Mouse (Mus musculus): ENCODE data around the gene Gale. TPM values are rescaled to one million over a fixed set of nuclear protein-coding genes. Genes with fewer than 3 reads are reported as not detected.

The Gale gene
- total RNA-seq, 1 experiment, result 33.0 TPM

DNA sequence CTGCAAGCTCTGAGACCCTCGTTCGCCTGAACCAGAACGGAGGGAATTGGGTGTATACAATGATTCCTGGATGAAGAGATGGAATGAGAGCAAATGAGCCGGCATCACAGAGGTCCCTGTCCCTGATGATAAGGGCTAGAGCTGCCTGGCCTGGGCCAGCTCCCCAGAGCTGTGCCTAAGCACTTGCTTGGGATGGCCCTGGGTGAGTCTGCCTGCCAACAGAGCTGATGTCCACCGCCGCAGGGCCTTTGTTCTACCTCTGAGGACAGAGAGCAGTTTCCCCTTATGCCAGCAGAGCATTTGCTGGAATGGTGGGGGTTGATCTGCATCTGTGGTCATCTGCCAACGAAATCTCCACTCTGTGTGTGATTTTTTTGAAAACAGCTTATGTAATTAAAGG is 1.3 kb upstream of the Gale start:
- DNase-seq (ENCODE audit: low read depth, low spot score), result no peak
- Histone ChIP-seq H3K4me3 (ENCODE audit: insufficient read depth in 1 of 2, low read depth in 1 of 2, low read length in 2 of 2, poor library complexity in 1 of 2, severe bottlenecking in 1 of 2) (no peak overlapping the region), H3K4me1 (ENCODE audit: control insufficient read depth in 2 of 2, insufficient read depth in 2 of 2, low read length in 2 of 2, poor library complexity in 1 of 2) (peaks cover 0 to 8% of the 10 kb centered on the region in 2 experiments; a peak in 1 of 4 replicates), H3K36me3 (ENCODE audit: control insufficient read depth, insufficient read depth, low read length, poor library complexity, severe bottlenecking) (peaks cover 12% of the 10 kb centered on the region; the same call in 1 of the 2 replicates), H3K27ac (ENCODE audit: insufficient read depth, low read depth, low read length, poor library complexity, severe bottlenecking) (no peak overlapping the region), H3K9me3 (ENCODE audit: control insufficient read depth, insufficient read depth, low read depth, low read length) (no peaks in the 10 kb centered on the region), H3K9ac (ENCODE audit: insufficient read depth, low read depth, low read length, poor library complexity, severe bottlenecking) (no peak overlapping the region)
- in situ Hi-C loops (cut with MboI; ENCODE audit: low sequenced_read_pairs in 2 of 2, unreplicated experiment in 2 of 2), result no loop called here
- TF ChIP-seq ZC3H11A (IDR thresholded peaks at IDR 0.05; ENCODE audit: borderline replicate concordance, low read depth, low read length) (no peak), ZNF384 (IDR thresholded peaks at IDR 0.05; ENCODE audit: low read depth, low read length) (no peak), HCFC1 (IDR thresholded peaks at IDR 0.05; ENCODE audit: borderline replicate concordance, insufficient read depth, low read length) (no peak), MAFK (IDR thresholded peaks at IDR 0.05; ENCODE audit: insufficient read depth, low read depth, low read length) (no peak), CHD2 (IDR thresholded peaks at IDR 0.05; ENCODE audit: low read depth, low read length) (no peak)

DNA sequence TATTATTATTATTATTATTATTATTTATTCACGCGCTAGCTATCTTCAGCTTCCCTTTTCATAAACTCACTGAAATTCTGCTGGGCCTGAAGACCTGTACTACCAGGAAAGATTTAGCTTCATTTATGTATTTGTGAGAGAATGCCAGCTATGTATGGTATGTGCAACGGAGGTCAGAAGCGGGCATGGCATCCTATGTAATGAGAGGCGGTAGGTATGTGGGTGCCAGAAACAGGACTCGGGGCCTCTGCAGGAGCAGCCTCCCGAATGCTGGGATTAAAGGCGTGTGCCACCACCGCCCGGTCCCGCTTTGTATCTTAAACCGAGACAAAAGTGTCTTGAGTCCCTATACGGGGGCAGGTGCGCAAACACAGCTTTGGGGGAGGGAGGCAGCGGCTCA is 581 bp upstream of the Gale start:
- Histone ChIP-seq H3K4me1 (ENCODE audit: control insufficient read depth in 2 of 2, insufficient read depth in 2 of 2, low read length in 2 of 2, poor library complexity in 1 of 2) (peaks cover 0 to 6% of the 10 kb centered on the region in 2 experiments; a peak in 1 of 4 replicates), H3K9ac (ENCODE audit: insufficient read depth, low read depth, low read length, poor library complexity, severe bottlenecking) (peak overlapping the region; percentile 98), H3K4me3 (ENCODE audit: insufficient read depth in 1 of 2, low read depth in 1 of 2, low read length in 2 of 2, poor library complexity in 1 of 2, severe bottlenecking in 1 of 2) (peak overlapping the region; percentile 89 to 100), H3K36me3 (ENCODE audit: control insufficient read depth, insufficient read depth, low read length, poor library complexity, severe bottlenecking) (peaks cover 18% of the 10 kb centered on the region), H3K9me3 (ENCODE audit: control insufficient read depth, insufficient read depth, low read depth, low read length) (no peaks in the 10 kb centered on the region), H3K27ac (ENCODE audit: insufficient read depth, low read depth, low read length, poor library complexity, severe bottlenecking) (peak overlapping the region; percentile 83)
- in situ Hi-C loops (cut with MboI; ENCODE audit: low sequenced_read_pairs in 2 of 2, unreplicated experiment in 2 of 2), result no loop called here
- no peak for DNase-seq (ENCODE audit: low read depth, low spot score)
- no peak for TF ChIP-seq ZNF384 (IDR thresholded peaks at IDR 0.05; ENCODE audit: low read depth, low read length)
- no peak for TF ChIP-seq ZC3H11A (IDR thresholded peaks at IDR 0.05; ENCODE audit: borderline replicate concordance, low read depth, low read length)
- no peak for TF ChIP-seq HCFC1 (IDR thresholded peaks at IDR 0.05; ENCODE audit: borderline replicate concordance, insufficient read depth, low read length)
- no peak for TF ChIP-seq MAFK (IDR thresholded peaks at IDR 0.05; ENCODE audit: insufficient read depth, low read depth, low read length)

DNA sequence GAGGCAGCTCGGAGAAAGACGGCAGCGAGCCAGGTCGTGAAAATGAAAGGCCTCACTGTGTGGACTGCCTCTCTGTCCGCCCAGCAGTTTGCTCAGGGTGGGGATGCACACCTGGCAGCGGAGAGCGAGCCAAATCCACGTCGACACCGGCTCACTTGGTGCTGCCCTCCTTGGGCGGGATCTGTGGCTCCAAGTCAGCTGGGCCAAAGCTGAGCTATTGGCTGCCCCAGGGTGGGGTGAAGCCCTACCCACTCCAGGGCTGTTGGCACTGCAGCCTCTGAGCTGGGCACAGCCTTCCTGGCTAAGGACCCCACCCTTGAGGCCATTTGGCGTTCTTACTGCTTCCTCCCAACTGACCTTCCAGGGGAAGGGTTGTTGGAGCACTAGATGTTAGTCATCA is 899 bp downstream of the Gale start:
- TF ChIP-seq ZNF384 (IDR thresholded peaks at IDR 0.05; ENCODE audit: low read depth, low read length), result no peak
- no peak for TF ChIP-seq MAFK (IDR thresholded peaks at IDR 0.05; ENCODE audit: insufficient read depth, low read depth, low read length)
- TF ChIP-seq ZC3H11A (IDR thresholded peaks at IDR 0.05; ENCODE audit: borderline replicate concordance, low read depth, low read length), result no peak
- TF ChIP-seq HCFC1 (IDR thresholded peaks at IDR 0.05; ENCODE audit: borderline replicate concordance, insufficient read depth, low read length), result no peak
- TF ChIP-seq CHD2 (IDR thresholded peaks at IDR 0.05; ENCODE audit: low read depth, low read length), result no peak
- Histone ChIP-seq H3K36me3 (ENCODE audit: control insufficient read depth, insufficient read depth, low read length, poor library complexity, severe bottlenecking) (peaks cover 31% of the 10 kb centered on the region), H3K9ac (ENCODE audit: insufficient read depth, low read depth, low read length, poor library complexity, severe bottlenecking) (peak overlapping the region; percentile 73), H3K27ac (ENCODE audit: insufficient read depth, low read depth, low read length, poor library complexity, severe bottlenecking) (no peak overlapping the region), H3K4me1 (ENCODE audit: control insufficient read depth in 2 of 2, insufficient read depth in 2 of 2, low read length in 2 of 2, poor library complexity in 1 of 2) (peaks cover 0 to 3% of the 10 kb centered on the region in 2 experiments; a peak in 1 of 4 replicates), H3K4me3 (ENCODE audit: insufficient read depth in 1 of 2, low read depth in 1 of 2, low read length in 2 of 2, poor library complexity in 1 of 2, severe bottlenecking in 1 of 2) (peak overlapping the region; percentile 84 to 100), H3K9me3 (ENCODE audit: control insufficient read depth, insufficient read depth, low read depth, low read length) (no peaks in the 10 kb centered on the region)
- in situ Hi-C loops (cut with MboI; ENCODE audit: low sequenced_read_pairs in 2 of 2, unreplicated experiment in 2 of 2), result no loop called here
- no peak for DNase-seq (ENCODE audit: low read depth, low spot score)

DNA sequence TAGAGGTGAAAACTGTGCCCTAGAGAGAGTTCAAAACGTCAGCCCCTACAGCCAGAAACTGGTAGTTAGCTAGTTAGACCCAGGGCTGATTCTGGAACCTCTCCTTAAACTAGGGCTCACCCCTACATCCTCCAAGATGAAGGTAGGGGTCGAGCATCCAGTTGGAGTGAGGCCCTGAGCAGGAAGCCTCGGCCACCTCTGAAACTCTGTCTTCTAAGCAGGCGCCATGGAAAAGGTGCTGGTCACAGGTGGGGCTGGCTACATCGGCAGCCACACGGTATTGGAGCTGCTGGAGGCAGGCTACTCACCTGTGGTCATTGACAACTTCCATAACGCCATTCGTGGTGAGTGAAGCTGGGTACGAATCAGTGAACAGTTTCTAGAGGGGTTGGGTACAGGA is 1.6 kb downstream of the Gale start:
- Histone ChIP-seq H3K9ac (ENCODE audit: insufficient read depth, low read depth, low read length, poor library complexity, severe bottlenecking) (no peak overlapping the region), H3K4me1 (ENCODE audit: control insufficient read depth in 2 of 2, insufficient read depth in 2 of 2, low read length in 2 of 2, poor library complexity in 1 of 2) (peaks cover 0 to 3% of the 10 kb centered on the region in 2 experiments; a peak in 1 of 4 replicates), H3K36me3 (ENCODE audit: control insufficient read depth, insufficient read depth, low read length, poor library complexity, severe bottlenecking) (peaks cover 33% of the 10 kb centered on the region), H3K27ac (ENCODE audit: insufficient read depth, low read depth, low read length, poor library complexity, severe bottlenecking) (no peak overlapping the region), H3K9me3 (ENCODE audit: control insufficient read depth, insufficient read depth, low read depth, low read length) (no peaks in the 10 kb centered on the region), H3K4me3 (ENCODE audit: insufficient read depth in 1 of 2, low read depth in 1 of 2, low read length in 2 of 2, poor library complexity in 1 of 2, severe bottlenecking in 1 of 2) (no peak overlapping the region)
- TF ChIP-seq CHD2 (IDR thresholded peaks at IDR 0.05; ENCODE audit: low read depth, low read length) (no peak), ZNF384 (IDR thresholded peaks at IDR 0.05; ENCODE audit: low read depth, low read length) (no peak), MAFK (IDR thresholded peaks at IDR 0.05; ENCODE audit: insufficient read depth, low read depth, low read length) (no peak), HCFC1 (IDR thresholded peaks at IDR 0.05; ENCODE audit: borderline replicate concordance, insufficient read depth, low read length) (no peak), ZC3H11A (IDR thresholded peaks at IDR 0.05; ENCODE audit: borderline replicate concordance, low read depth, low read length) (no peak)
- no peak for DNase-seq (ENCODE audit: low read depth, low spot score)
- in situ Hi-C loops (cut with MboI; ENCODE audit: low sequenced_read_pairs in 2 of 2, unreplicated experiment in 2 of 2), result no loop called here

DNA sequence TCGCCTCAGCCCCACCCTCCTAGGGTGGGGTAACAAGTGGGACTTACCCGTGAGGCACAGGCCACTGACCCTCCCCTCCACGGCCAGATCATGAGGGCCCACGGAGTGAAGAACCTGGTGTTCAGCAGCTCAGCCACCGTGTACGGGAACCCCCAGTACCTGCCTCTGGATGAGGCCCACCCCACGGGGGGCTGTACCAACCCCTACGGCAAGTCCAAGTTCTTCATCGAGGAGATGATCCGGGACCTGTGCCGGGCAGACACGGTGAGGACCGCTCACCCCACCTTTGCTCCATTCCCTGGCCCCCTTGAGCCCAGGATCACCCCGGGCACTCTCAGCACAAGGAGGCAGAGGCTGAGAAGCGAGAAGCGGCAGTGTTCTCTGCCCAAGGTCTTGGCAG is 2.8 kb downstream of the Gale start:
- Histone ChIP-seq H3K4me1 (ENCODE audit: control insufficient read depth in 2 of 2, insufficient read depth in 2 of 2, low read length in 2 of 2, poor library complexity in 1 of 2) (peaks cover 1 to 6% of the 10 kb centered on the region in 2 experiments; a peak in 1 of 4 replicates), H3K36me3 (ENCODE audit: control insufficient read depth, insufficient read depth, low read length, poor library complexity, severe bottlenecking) (peaks cover 33% of the 10 kb centered on the region), H3K27ac (ENCODE audit: insufficient read depth, low read depth, low read length, poor library complexity, severe bottlenecking) (no peak overlapping the region), H3K4me3 (ENCODE audit: insufficient read depth in 1 of 2, low read depth in 1 of 2, low read length in 2 of 2, poor library complexity in 1 of 2, severe bottlenecking in 1 of 2) (no peak overlapping the region), H3K9me3 (ENCODE audit: control insufficient read depth, insufficient read depth, low read depth, low read length) (no peaks in the 10 kb centered on the region), H3K9ac (ENCODE audit: insufficient read depth, low read depth, low read length, poor library complexity, severe bottlenecking) (no peak overlapping the region)
- no peak for TF ChIP-seq ZNF384 (IDR thresholded peaks at IDR 0.05; ENCODE audit: low read depth, low read length)
- TF ChIP-seq HCFC1 (IDR thresholded peaks at IDR 0.05; ENCODE audit: borderline replicate concordance, insufficient read depth, low read length), result no peak
- no peak for TF ChIP-seq MAFK (IDR thresholded peaks at IDR 0.05; ENCODE audit: insufficient read depth, low read depth, low read length)
- no peak for TF ChIP-seq CHD2 (IDR thresholded peaks at IDR 0.05; ENCODE audit: low read depth, low read length)
- TF ChIP-seq ZC3H11A (IDR thresholded peaks at IDR 0.05; ENCODE audit: borderline replicate concordance, low read depth, low read length), result no peak
- in situ Hi-C loops (cut with MboI; ENCODE audit: low sequenced_read_pairs in 2 of 2, unreplicated experiment in 2 of 2), result no loop called here
- DNase-seq (ENCODE audit: low read depth, low spot score), result no peak

Measured in ES-E14 (cell line).